Mouse (Mus musculus): Measurements from ENCODE around the gene Dct. TPM values are rescaled to one million over a fixed set of nuclear protein-coding genes. Genes with fewer than 3 reads are reported as not detected.

Gene Dct
- polyA plus RNA-seq, 1 experiment from 2014 or later: 0.84 TPM

DNA sequence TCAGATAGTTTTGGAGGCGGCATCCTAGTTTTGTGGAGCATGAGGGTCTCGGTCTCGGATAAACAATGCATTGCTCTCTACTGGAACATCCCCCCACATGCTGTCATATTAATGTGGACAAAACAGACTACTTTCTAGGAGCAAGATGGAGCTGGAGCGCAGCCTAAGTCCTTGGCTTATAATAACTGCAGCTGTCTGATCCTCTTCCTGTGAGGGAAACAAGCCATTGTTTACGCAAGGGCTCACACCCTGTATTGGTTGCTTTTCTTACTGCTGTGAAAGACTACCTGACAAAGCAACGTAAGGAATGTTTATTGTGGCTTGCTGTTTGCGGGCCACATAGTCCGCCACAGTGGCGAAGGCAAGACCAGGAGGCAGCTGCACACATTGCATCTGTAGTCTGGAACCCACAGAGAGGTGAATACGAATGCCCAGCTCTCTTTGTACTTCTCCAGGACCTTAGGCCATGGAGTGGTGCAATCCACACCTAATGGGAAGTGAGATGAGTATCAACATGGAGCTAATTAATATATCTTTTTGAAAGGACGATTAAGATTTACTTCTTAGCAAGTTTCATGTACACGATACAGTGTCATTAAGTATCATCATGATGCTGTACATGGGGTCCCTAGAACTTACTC is 17.5 kb upstream of the Dct start:
- WGBS: 86% methylated on average over 12 of the region's 12 CpGs
- Histone ChIP-seq H3K27me3 (replicated peaks) (no peaks in the 10 kb centered on the region), H3K4me1 (no peaks in the 10 kb centered on the region), H3K4me2 (no peak overlapping the region), H3K36me3 (no peaks in the 10 kb centered on the region), H3K4me3 (replicated peaks) (no peak overlapping the region), H3K9ac (replicated peaks) (no peak overlapping the region), H3K9me3 (replicated peaks) (no peaks in the 10 kb centered on the region), H3K27ac (replicated peaks) (no peak overlapping the region)
- ATAC-seq (ENCODE audit: low FRiP score): no peak

DNA sequence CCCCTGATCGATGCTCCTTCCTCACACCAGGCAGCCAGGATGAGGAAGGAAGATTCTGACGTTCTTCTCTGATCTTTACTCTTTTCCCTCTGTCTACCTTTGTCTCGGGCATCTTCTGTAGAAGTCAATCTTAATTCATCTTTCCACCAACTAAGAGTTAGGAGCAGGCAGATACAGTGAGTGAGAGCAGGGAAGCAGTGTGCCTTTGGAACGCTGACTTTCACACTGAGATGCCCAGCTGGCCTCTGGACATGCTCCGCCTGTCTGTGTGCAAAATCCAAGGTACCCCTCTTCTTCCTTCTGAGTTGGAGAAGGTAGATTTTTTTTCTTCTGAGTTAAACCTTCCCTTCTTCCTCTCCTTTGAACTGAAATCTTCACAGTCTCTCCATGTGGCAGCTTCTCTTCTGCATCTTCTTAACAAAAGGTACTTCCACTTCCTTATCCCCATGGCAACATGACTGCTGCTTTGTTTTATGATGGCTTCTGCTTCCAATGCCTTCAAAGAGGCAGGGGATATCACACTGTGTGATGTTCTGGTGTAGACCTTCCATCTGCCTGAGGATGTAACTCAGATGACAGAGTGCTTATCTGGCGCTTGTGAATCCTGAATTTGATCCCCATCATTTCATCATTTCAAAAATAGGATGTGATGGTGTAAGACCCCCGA is 9.9 kb upstream of the Dct start:
- Histone ChIP-seq H3K36me3 (no peaks in the 10 kb centered on the region), H3K4me1 (0 out of 2 replicates have a peak, but pooled peaks cover 3% of the 10 kb centered on the region), H3K27me3 (replicated peaks) (no peaks in the 10 kb centered on the region), H3K27ac (replicated peaks) (no peak overlapping the region), H3K9me3 (replicated peaks) (no peaks in the 10 kb centered on the region), H3K4me2 (no peak overlapping the region), H3K4me3 (replicated peaks) (no peak overlapping the region), H3K9ac (replicated peaks) (no peak overlapping the region)
- no peak for ATAC-seq (ENCODE audit: low FRiP score)
- WGBS: 82% methylated on average over 7 of the region's 7 CpGs

DNA sequence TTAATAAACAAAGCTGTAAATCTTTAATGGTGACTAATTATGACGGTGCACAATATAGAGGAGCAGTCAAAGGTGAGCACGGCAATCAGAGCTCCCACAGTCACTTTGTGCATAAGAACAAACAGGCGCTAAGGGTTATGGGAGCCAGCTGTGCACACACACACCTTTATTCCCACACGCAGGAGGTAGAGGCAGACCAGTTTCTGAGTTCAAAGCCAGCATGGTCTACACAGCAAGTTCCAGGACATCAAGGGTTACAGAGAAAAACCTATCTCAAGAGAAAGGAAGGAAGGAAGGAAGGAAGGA is 6.5 kb upstream of the Dct start:
- Histone ChIP-seq H3K4me2 (no peak overlapping the region), H3K36me3 (no peaks in the 10 kb centered on the region), H3K9ac (replicated peaks) (no peak overlapping the region), H3K9me3 (replicated peaks) (no peaks in the 10 kb centered on the region), H3K27ac (replicated peaks) (no peak overlapping the region), H3K4me3 (replicated peaks) (no peak overlapping the region), H3K4me1 (0 out of 2 replicates have a peak, but pooled peaks cover 3% of the 10 kb centered on the region), H3K27me3 (replicated peaks) (peaks cover 6% of the 10 kb centered on the region)
- WGBS: 88% methylated on average over 4 of the region's 4 CpGs
- ATAC-seq (ENCODE audit: low FRiP score): no peak

DNA sequence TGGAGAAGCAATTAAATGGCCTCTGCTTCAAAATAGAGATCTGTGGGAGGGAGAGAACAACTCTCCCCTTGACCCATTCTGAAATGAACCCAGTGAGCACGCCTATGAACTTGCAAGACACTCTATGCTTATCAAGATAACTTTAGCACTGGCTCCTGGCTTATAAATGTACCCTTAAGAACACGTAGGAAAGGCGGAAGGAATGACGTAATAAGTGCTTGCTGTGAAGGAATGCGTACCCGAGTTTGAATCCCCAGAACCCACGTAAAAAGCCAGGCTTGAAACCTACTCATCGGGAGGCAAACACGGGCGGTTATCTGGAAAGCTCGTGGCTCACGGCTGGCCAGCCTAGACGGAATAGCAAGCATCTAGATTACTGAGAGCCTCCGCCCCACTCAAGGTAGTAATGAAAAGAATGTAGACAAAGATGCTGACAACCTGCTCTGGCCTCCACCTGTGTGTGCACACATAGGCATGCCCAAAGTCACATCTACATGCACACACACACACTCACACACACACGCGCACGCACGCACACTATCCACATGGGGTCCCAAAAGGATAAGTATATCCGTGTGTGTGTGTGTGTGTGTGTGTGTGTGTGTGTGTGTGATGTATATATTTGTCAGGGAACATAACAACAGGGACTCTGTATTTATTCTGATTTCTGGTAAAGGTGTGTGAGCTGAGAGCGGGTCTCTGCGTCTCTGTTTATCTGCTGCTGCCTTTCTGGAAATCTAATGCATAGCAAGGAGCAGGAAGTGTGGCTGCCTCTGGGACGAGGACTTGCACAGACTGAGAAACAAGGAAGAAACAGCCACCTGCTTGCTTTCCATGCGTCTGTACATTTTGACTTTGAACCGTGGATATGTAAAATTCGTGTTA is 5.9 kb upstream of the Dct start:
- no peak overlapping the region for H3K27ac ChIP-seq (replicated peaks)
- H3K9me3 ChIP-seq (replicated peaks): no peaks in the 10 kb centered on the region
- no peaks in the 10 kb centered on the region for H3K36me3 ChIP-seq
- no peak overlapping the region for H3K9ac ChIP-seq (replicated peaks)
- peaks cover 3% of the 10 kb centered on the region; the same call in 1 of the 2 replicates for H3K4me1 ChIP-seq
- WGBS: 90% methylated on average over 25 of the region's 25 CpGs
- H3K27me3 ChIP-seq (replicated peaks): peaks cover 6% of the 10 kb centered on the region
- no peak overlapping the region for H3K4me3 ChIP-seq (replicated peaks)
- no peak for ATAC-seq (ENCODE audit: low FRiP score)
- no peak overlapping the region for H3K4me2 ChIP-seq

DNA sequence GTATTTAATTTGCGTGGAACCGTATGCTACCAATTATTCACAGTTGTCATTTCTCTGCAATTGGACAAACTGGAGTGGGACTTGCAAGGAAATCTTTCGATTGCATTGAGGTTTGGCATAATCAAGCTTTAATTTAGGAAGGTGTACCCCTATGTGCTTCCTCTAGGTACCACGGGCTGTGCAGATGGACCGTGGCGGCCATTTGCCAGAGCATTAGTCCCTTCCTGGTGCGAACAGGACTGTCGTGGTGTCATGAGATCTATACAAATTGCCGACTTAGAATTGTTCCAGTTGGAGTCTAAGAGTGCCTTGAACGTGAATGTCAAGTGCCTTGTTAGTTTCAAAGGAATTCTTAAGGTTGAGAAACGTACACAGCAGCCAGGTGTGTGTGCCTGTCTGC is 726 bp upstream of the Dct start:
- no peak for ATAC-seq (ENCODE audit: low FRiP score)
- no peak overlapping the region for H3K27ac ChIP-seq (replicated peaks)
- no peak overlapping the region for H3K9ac ChIP-seq (replicated peaks)
- H3K4me3 ChIP-seq (replicated peaks): no peak overlapping the region
- 0 out of 2 replicates have a peak overlapping the region, but pooled peaks have one; percentile 23 for H3K4me2 ChIP-seq
- 32% methylated on average over 11 of the region's 11 CpGs for WGBS
- peaks cover 22% of the 10 kb centered on the region for H3K27me3 ChIP-seq (replicated peaks)
- no peaks in the 10 kb centered on the region for H3K9me3 ChIP-seq (replicated peaks)
- H3K36me3 ChIP-seq: no peaks in the 10 kb centered on the region
- H3K4me1 ChIP-seq: peaks cover 28% of the 10 kb centered on the region

DNA sequence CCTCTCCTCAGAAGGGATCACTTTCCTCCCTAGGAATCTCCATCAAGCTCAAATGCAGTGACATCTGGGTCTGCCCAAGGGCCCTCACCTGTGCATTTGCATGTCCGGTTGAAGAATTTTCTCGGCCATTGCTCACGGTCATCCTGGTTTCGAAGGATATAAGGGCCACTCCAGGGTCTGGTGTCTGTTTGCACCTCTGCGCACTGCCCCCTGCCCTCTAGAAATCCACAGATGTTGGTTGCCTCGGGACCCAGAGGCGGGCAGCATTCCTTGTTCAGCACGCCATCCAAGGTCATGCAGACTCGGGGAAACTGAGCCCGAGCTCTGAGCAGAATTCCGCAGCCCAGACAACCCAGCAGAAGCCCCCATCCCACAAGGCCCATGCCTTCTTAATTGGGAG is 648 bp downstream of the Dct start:
- H3K27me3 ChIP-seq (replicated peaks): peaks cover 27% of the 10 kb centered on the region
- WGBS: 67% methylated on average over 11 of the region's 11 CpGs
- 0 out of 2 replicates have a peak, but pooled peaks have one; percentile 12 for ATAC-seq (ENCODE audit: low FRiP score)

DNA sequence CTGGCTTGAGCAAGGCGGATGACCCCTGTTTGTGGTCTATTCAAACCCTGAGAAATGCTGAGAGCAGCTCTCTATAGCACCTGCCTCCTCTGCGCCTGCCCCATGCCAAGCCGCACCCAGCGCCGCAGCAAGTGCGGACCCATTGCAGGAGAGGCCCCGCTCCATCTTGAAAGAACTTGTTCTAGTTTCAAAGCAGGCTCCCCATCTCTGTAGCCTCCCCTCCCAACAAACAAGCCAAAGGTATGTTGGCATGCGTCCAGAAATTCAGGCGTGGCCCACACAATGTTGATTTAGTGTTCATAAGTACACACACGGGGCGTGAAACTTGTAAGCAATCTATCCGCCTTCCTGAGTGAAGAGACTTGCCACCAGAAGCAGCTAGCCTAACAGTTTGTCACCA is 1.1 kb downstream of the Dct start:
- Histone ChIP-seq H3K4me3 (replicated peaks) (no peak overlapping the region), H3K4me1 (peaks cover 28% of the 10 kb centered on the region), H3K9ac (replicated peaks) (no peak overlapping the region), H3K27me3 (replicated peaks) (peaks cover 27% of the 10 kb centered on the region), H3K36me3 (no peaks in the 10 kb centered on the region), H3K27ac (replicated peaks) (no peak overlapping the region), H3K4me2 (no peak overlapping the region), H3K9me3 (replicated peaks) (no peaks in the 10 kb centered on the region)
- no peak for ATAC-seq (ENCODE audit: low FRiP score)
- 72% methylated on average over 12 of the region's 12 CpGs for WGBS

More for the DNA sequence above, 648 bp downstream of the Dct start:
- Histone ChIP-seq H3K36me3 (no peaks in the 10 kb centered on the region), H3K4me3 (replicated peaks) (no peak overlapping the region), H3K9ac (replicated peaks) (no peak overlapping the region), H3K9me3 (replicated peaks) (no peaks in the 10 kb centered on the region), H3K4me2 (no peak overlapping the region), H3K27ac (replicated peaks) (no peak overlapping the region), H3K4me1 (peaks cover 28% of the 10 kb centered on the region)

DNA sequence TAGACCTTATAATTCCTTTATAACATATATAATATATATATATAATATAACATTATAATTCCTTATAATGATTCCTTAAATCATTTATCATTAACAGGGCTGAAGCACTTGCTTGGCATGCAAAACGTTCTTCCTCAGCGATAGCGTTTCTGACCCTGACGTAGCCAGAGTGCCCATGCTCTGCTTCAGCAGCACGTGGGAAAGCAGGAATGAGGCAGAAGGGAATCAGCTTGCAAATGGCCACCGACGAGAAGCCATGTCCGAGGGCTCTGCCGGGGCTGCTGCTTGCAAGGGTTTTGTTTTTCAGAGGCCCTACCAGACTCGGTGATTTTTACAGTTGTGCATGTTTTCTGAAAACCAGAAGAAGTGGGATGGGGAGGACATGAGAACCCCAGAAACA is 1.6 kb downstream of the Dct start:
- peaks cover 28% of the 10 kb centered on the region for H3K4me1 ChIP-seq
- H3K36me3 ChIP-seq: no peaks in the 10 kb centered on the region
- no peak overlapping the region for H3K9ac ChIP-seq (replicated peaks)
- H3K9me3 ChIP-seq (replicated peaks): no peaks in the 10 kb centered on the region
- peak overlapping the region; percentile 40; the same call in 1 of the 2 replicates for H3K4me2 ChIP-seq
- H3K27ac ChIP-seq (replicated peaks): no peak overlapping the region
- peaks cover 27% of the 10 kb centered on the region for H3K27me3 ChIP-seq (replicated peaks)
- H3K4me3 ChIP-seq (replicated peaks): no peak overlapping the region
- no peak for ATAC-seq (ENCODE audit: low FRiP score)
- 32% methylated on average over 10 of the region's 10 CpGs for WGBS

DNA sequence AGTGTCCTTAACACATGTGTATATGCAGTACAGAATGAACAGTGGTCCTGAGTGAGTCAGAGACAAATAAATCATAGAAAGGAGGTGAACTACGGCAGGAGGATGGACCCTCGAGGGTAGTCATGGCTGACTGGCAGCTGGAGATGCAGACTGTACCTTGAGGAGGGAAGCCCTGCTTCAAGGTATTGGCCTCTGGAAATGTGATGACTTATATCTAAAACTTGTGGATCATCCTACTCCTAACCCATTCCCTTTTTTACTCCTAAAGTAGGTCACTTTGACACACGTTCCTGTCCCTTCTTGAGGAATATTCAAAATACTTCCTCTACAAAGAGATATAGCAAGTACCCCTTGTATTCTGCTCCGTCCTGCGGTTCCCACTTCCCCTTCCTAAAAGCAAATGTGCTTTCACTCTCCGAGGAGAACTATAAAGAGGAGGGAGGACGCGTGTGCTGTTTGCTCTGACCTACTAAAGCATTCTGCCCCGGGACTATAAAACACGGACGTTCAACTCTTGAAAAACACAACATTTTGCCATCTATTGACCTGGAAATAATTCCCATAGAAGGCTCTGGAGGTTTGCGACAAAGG is 2.3 kb downstream of the Dct start:
- no peak overlapping the region for H3K9ac ChIP-seq (replicated peaks)
- peak overlapping the region; percentile 40 for H3K4me2 ChIP-seq
- no peak overlapping the region for H3K4me3 ChIP-seq (replicated peaks)
- 21% methylated on average over 12 of the region's 12 CpGs for WGBS
- no peak overlapping the region for H3K27ac ChIP-seq (replicated peaks)
- H3K9me3 ChIP-seq (replicated peaks): no peaks in the 10 kb centered on the region
- peaks cover 27% of the 10 kb centered on the region for H3K27me3 ChIP-seq (replicated peaks)
- H3K4me1 ChIP-seq: peaks cover 28% of the 10 kb centered on the region
- H3K36me3 ChIP-seq: no peaks in the 10 kb centered on the region
- ATAC-seq (ENCODE audit: low FRiP score): no peak

DNA sequence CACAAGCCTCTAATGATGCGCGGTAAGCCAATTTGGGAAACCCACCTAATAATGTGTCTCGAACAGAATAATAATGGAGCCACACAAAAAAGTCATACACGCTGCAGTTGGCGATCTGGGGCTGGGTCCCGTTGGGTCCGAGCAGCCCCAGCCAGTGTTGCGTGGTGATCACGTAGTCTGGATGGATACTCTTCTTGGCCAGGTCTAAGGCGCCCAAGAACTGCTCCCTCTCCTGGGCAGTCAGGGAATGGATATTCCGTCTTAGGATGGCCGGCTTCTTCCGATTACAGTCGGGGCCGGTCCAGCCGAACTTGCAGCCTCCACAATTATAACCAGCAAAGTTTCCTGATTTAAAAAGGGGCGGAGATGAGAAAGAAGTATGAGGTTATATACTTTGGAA is 9.1 kb downstream of the Dct start:
- Histone ChIP-seq H3K27me3 (replicated peaks) (0 out of 2 replicates have a peak, but pooled peaks cover 9% of the 10 kb centered on the region), H3K27ac (replicated peaks) (no peak overlapping the region), H3K4me1 (no peaks in the 10 kb centered on the region), H3K4me3 (replicated peaks) (no peak overlapping the region), H3K4me2 (no peak overlapping the region), H3K9ac (replicated peaks) (no peak overlapping the region), H3K9me3 (replicated peaks) (no peaks in the 10 kb centered on the region), H3K36me3 (no peaks in the 10 kb centered on the region)
- WGBS: 87% methylated on average over 17 of the region's 17 CpGs
- no peak for ATAC-seq (ENCODE audit: low FRiP score)

DNA sequence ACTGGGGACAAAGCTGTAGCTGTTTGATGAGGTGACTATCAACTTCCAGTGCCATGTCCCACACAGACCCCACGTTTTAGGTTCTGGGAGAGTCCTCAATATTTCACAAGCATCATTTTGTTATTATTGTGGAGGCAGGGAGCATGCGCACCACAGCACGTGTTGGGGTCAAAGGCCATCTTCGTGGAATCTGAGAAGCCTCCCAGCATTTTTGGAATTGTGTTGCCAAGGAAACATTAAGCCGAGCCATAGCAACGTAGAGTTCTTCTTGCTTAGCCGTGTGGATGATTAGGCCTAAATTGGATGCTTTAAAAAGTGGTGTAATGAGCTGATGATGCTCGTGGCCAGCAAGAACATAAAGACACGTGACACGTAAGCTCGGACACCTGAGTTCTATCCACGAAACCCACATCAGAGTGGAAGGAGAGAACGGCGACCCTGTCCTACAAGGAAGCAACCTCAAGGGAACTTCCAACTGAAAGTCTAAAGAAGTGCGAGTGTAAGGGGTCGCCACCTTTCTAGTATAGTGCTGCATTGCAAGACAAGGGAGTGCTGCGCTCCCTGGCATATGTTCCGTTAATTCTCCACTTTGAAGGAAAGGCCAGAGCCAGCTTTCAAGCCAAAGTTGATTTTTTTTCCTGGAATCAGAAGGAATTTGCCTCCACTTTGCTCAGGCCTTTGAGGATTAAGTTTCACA is 9.8 kb downstream of the Dct start:
- Histone ChIP-seq H3K27me3 (replicated peaks) (0 out of 2 replicates have a peak, but pooled peaks cover 8% of the 10 kb centered on the region), H3K4me2 (no peak overlapping the region), H3K4me3 (replicated peaks) (no peak overlapping the region), H3K9ac (replicated peaks) (no peak overlapping the region), H3K4me1 (no peaks in the 10 kb centered on the region), H3K27ac (replicated peaks) (no peak overlapping the region), H3K36me3 (no peaks in the 10 kb centered on the region), H3K9me3 (replicated peaks) (no peaks in the 10 kb centered on the region)
- no peak for ATAC-seq (ENCODE audit: low FRiP score)
- WGBS: 66% methylated on average over 18 of the region's 18 CpGs
